Mouse (Mus musculus) stomach, embryonic 15.5 days (tissue): ENCODE results near the gene Cnot2. TPM values are rescaled to one million over a fixed set of nuclear protein-coding genes. Genes with fewer than 3 reads are reported as not detected.
A peak's percentile ranks its signal among the peaks of the same experiment; 100 is the strongest.
"Not testable (repeated sequence)": the region's sequence is repeated elsewhere in the genome, so short reads cannot be mapped to it uniquely, and the experiment has no call there.

Source experiments
- ATAC-seq: fragments of 200-750 bp; cut with Nextera tagmentation; 2 replicates; pipeline ENCODE4 v1.8.0; 2017; ENCODE audit warnings: low read depth, moderate number of reproducible peaks, moderate TSS enrichment; ENCODE audit not compliant: insufficient read depth, low FRiP score
- H3K27ac ChIP-seq: fragments of 300-500 bp; sonication (generic); 2 replicates; pipeline ENCODE4 v1.5.1; 2015; ENCODE audit warnings: mild to moderate bottlenecking, inconsistent platforms
- H3K27me3 ChIP-seq: fragments of 300-500 bp; sonication (generic); replicated peaks from 2 replicates; pipeline ENCODE4 v1.6.1; 2015; ENCODE audit warnings: inconsistent platforms
- H3K36me3 ChIP-seq: fragments of 300-500 bp; sonication (generic); 2 replicates; pipeline ENCODE4 v1.6.1; 2015; ENCODE audit warnings: inconsistent platforms
- H3K4me1 ChIP-seq: fragments of 300-500 bp; sonication (generic); 2 replicates; pipeline ENCODE4 v1.6.1; 2015; ENCODE audit warnings: inconsistent platforms
- H3K4me2 ChIP-seq: fragments of 300-500 bp; sonication (generic); 2 replicates; pipeline ENCODE4 v1.6.1; 2015; ENCODE audit warnings: mild to moderate bottlenecking, inconsistent platforms
- H3K4me3 ChIP-seq: fragments of 300-500 bp; sonication (generic); replicated peaks from 2 replicates; pipeline ENCODE4 v1.5.1; 2015; ENCODE audit warnings: inconsistent platforms
- H3K9ac ChIP-seq: fragments of 300-500 bp; sonication (generic); 2 replicates; pipeline ENCODE4 v1.6.1; 2015; ENCODE audit warnings: inconsistent platforms
- H3K9me3 ChIP-seq: fragments of 300-500 bp; sonication (generic); 2 replicates; pipeline ENCODE4 v1.6.1; 2016; ENCODE audit warnings: inconsistent platforms
- WGBS: fragments of 180-500 bp; shearing (Covaris S2); methylation state at CpG from one replicate; pipeline ENCODE4 v1.1.7; 2015; 5-methylcytosine and 5-hydroxymethylcytosine counted together
- polyA plus RNA-seq: library from polyadenylated mRNA; unstranded; fragments of >200 nt; fragmentation: Nextera tagmentation; extraction: Ambion mirVana; gene quantifications from 2 replicates; pipeline ENCODE4 v1.2.1, GENCODE M21; 2015

Gene Cnot2
- polyA plus RNA-seq, result 76.5 and 87.8 TPM in 2 replicates

GRCm38 (mm10) chr10:116581369-116581718, at the start of gene Cnot2:
Gene Cnot2 (minus strand): TSS chr10:116581511.
- Histone ChIP-seq H3K27me3 (no peaks in the 10 kb centered on the region), H3K27ac (peak within 1 kb of the TSS; percentile 98), H3K4me2 (peak within 1 kb of the TSS; percentile 63), H3K9me3 (no peaks in the 10 kb centered on the region), H3K36me3 (no peaks in the 10 kb centered on the region; the same call in 1 of the 2 replicates), H3K4me1 (0 out of 2 replicates have a peak, but pooled peaks cover 4% of the 10 kb centered on the region), H3K4me3 (peak within 1 kb of the TSS; percentile 99), H3K9ac (peak within 1 kb of the TSS; percentile 92)
- 0% methylated on average over 45 of the region's 47 CpGs for WGBS
- peak; percentile 85 for ATAC-seq

GRCm38 (mm10) chr10:116628926-116629325, 47.6 kb upstream of the Cnot2 start:
- Histone ChIP-seq H3K9ac (no peak overlapping the region), H3K27ac (no peak overlapping the region), H3K4me3 (no peak overlapping the region), H3K4me1 (no peaks in the 10 kb centered on the region), H3K36me3 (no peaks in the 10 kb centered on the region), H3K4me2 (no peak overlapping the region), H3K9me3 (no peaks in the 10 kb centered on the region), H3K27me3 (no peaks in the 10 kb centered on the region)
- ATAC-seq, result no peak
- WGBS, result 77% methylated on average over 5 of the region's 5 CpGs

GRCm38 (mm10) chr10:116626009-116626408, 44.7 kb upstream of the Cnot2 start:
- Histone ChIP-seq H3K4me2 (no peak overlapping the region), H3K9me3 (no peaks in the 10 kb centered on the region), H3K27me3 (no peaks in the 10 kb centered on the region), H3K4me3 (no peak overlapping the region), H3K27ac (no peak overlapping the region), H3K9ac (no peak overlapping the region), H3K36me3 (no peaks in the 10 kb centered on the region), H3K4me1 (no peaks in the 10 kb centered on the region)
- no peak for ATAC-seq
- 96% methylated on average over 1 of the region's 1 CpGs for WGBS

GRCm38 (mm10) chr10:116613250-116613649, 31.9 kb upstream of the Cnot2 start:
- not testable (repeated sequence) for H3K36me3 ChIP-seq, H3K9me3 ChIP-seq, H3K4me2 ChIP-seq, H3K27me3 ChIP-seq, H3K4me3 ChIP-seq, ATAC-seq, H3K27ac ChIP-seq, H3K9ac ChIP-seq, H3K4me1 ChIP-seq
- WGBS, result 90% methylated on average over 9 of the region's 10 CpGs

- H3K4me3 ChIP-seq, result no peak overlapping the region
- WGBS, result 95% methylated on average over 4 of the region's 4 CpGs
Measured at GRCm38 (mm10) chr10:116604905-116605162, 23.5 kb upstream of the Cnot2 start.

GRCm38 (mm10) chr10:116604081-116604904, 23.0 kb upstream of the Cnot2 start:
- H3K9ac ChIP-seq, result no peak overlapping the region
- no peak overlapping the region for H3K27ac ChIP-seq
- no peaks in the 10 kb centered on the region for H3K27me3 ChIP-seq
- 79% methylated on average over 6 of the region's 6 CpGs for WGBS
- H3K36me3 ChIP-seq, result no peaks in the 10 kb centered on the region
- no peaks in the 10 kb centered on the region for H3K4me1 ChIP-seq
- no peak for ATAC-seq
- H3K4me3 ChIP-seq, result no peak overlapping the region
- H3K9me3 ChIP-seq, result no peaks in the 10 kb centered on the region
- H3K4me2 ChIP-seq, result no peak overlapping the region

More at GRCm38 (mm10) chr10:116604905-116605162, 23.5 kb upstream of the Cnot2 start:
- Histone ChIP-seq H3K27ac (no peak overlapping the region), H3K36me3 (no peaks in the 10 kb centered on the region), H3K27me3 (no peaks in the 10 kb centered on the region), H3K9me3 (no peaks in the 10 kb centered on the region), H3K4me1 (no peaks in the 10 kb centered on the region), H3K4me2 (no peak overlapping the region), H3K9ac (no peak overlapping the region)
- ATAC-seq, result no peak

- Histone ChIP-seq H3K27ac (no peak overlapping the region), H3K4me1 (no peaks in the 10 kb centered on the region), H3K9me3 (no peaks in the 10 kb centered on the region), H3K4me3 (no peak overlapping the region), H3K27me3 (no peaks in the 10 kb centered on the region), H3K36me3 (no peaks in the 10 kb centered on the region), H3K4me2 (no peak overlapping the region), H3K9ac (no peak overlapping the region)
- 85% methylated on average over 14 of the region's 14 CpGs for WGBS
- ATAC-seq, result no peak
Measured at GRCm38 (mm10) chr10:116599056-116599850, 17.9 kb upstream of the Cnot2 start.

GRCm38 (mm10) chr10:116582738-116583137, 1.4 kb upstream of the Cnot2 start:
- Histone ChIP-seq H3K4me2 (peak overlapping the region; percentile 63), H3K36me3 (no peaks in the 10 kb centered on the region; the same call in 1 of the 2 replicates), H3K27me3 (no peaks in the 10 kb centered on the region), H3K9me3 (no peaks in the 10 kb centered on the region), H3K27ac (no peak overlapping the region), H3K4me3 (no peak overlapping the region), H3K9ac (no peak overlapping the region), H3K4me1 (no peaks in the 10 kb centered on the region)
- ATAC-seq, result no peak
- WGBS, result 24% methylated on average over 6 of the region's 6 CpGs

- peak; percentile 86 for ATAC-seq
- no peaks in the 10 kb centered on the region; the same call in 1 of the 2 replicates for H3K36me3 ChIP-seq
- peak overlapping the region; percentile 92 for H3K9ac ChIP-seq
- WGBS, result 1% methylated on average over 61 of the region's 67 CpGs
- no peaks in the 10 kb centered on the region for H3K27me3 ChIP-seq
- H3K4me1 ChIP-seq, result 0 out of 2 replicates have a peak, but pooled peaks cover 4% of the 10 kb centered on the region
- H3K9me3 ChIP-seq, result no peaks in the 10 kb centered on the region
- H3K4me2 ChIP-seq, result peak overlapping the region; percentile 63
- H3K27ac ChIP-seq, result peak overlapping the region; percentile 98
- H3K4me3 ChIP-seq, result peak overlapping the region; percentile 99
Measured at GRCm38 (mm10) chr10:116581719-116582481, 589 bp upstream of the Cnot2 start.

- ATAC-seq, result peak; percentile 65
- Histone ChIP-seq H3K36me3 (no peaks in the 10 kb centered on the region; the same call in 1 of the 2 replicates), H3K4me1 (0 out of 2 replicates have a peak, but pooled peaks cover 4% of the 10 kb centered on the region), H3K9ac (peak overlapping the region; percentile 92), H3K27me3 (no peaks in the 10 kb centered on the region), H3K4me2 (peak overlapping the region; percentile 58), H3K4me3 (peak overlapping the region; percentile 99), H3K9me3 (no peaks in the 10 kb centered on the region), H3K27ac (peak overlapping the region; percentile 98)
- WGBS, result under 1% methylated on average over 60 of the region's 71 CpGs
Measured at GRCm38 (mm10) chr10:116580591-116581358, 536 bp downstream of the Cnot2 start.

GRCm38 (mm10) chr10:116579478-116579877, 1.8 kb downstream of the Cnot2 start:
- Histone ChIP-seq H3K4me1 (0 out of 2 replicates have a peak, but pooled peaks cover 4% of the 10 kb centered on the region), H3K27ac (no peak overlapping the region), H3K9me3 (no peaks in the 10 kb centered on the region), H3K9ac (no peak overlapping the region), H3K4me2 (peak overlapping the region; percentile 25; the same call in 1 of the 2 replicates), H3K36me3 (no peaks in the 10 kb centered on the region), H3K27me3 (no peaks in the 10 kb centered on the region), H3K4me3 (no peak overlapping the region)
- ATAC-seq, result no peak
